Mouse (Mus musculus) layer of hippocampus, postnatal 14 days (tissue): ENCODE measurements around the gene Nin. TPM values are rescaled to one million over a fixed set of nuclear protein-coding genes. Genes with fewer than 3 reads are reported as not detected.

Source experiments
- DNase-seq, 2 experiments: peaks; one replicate each; pipeline ENCODE4 v3.0.0; 2021 to 2022; ENCODE audit warnings: low spot score in 2 of 2, mixed read lengths in 1 of 2
- total RNA-seq, 2 experiments: library from RNA; stranded (reverse); gene quantifications; 2 replicates each; pipeline ENCODE4 v1.2.3; 2021

Gene Nin
- total RNA-seq, 2 experiments from 2014 or later = 55.1 to 55.9 TPM

DNA sequence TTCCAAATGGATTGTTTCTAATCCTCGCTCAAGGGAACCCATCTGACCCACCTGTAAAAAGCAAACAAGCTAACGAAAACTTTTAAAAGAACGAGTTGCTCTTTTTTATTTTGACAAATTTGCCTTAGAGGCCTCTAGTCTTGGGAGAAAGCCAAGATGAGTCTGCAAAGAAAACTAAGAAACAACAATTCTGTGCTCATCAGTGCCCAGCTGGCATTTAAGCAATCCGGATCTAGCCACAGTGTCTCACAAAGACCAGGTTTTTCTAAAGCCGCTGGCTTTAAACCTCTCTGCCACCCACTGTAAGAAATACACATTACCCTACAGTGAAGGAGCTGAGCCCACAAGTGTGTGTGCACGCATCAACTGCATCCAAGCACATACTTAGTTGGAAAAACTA, 88.1 kb downstream of the Nin start:
- no peak for DNase-seq

- no peak for DNase-seq
Measured at GRCm38 (mm10) chr12:70023580-70023979, 89.9 kb downstream of the Nin start.

DNA sequence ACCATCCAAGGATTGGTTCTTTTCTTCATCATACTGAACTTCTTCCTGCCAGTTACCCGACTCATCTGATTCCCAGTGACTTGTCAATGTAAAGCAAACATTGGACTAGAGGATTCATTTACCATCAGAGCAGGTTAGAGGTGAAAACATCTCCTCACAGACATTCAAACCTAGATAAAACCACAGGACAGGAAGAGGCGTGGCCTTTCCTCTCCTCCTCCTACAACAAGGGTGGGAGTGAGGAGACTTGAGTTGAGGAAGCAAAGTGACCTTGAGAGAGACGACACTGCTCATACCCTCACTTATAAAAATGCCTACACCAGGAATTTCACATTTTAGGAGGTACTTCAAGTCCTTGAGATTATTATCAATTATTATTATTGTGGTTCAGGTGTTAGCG, 95.4 kb downstream of the Nin start:
- DNase-seq = no peak

DNA sequence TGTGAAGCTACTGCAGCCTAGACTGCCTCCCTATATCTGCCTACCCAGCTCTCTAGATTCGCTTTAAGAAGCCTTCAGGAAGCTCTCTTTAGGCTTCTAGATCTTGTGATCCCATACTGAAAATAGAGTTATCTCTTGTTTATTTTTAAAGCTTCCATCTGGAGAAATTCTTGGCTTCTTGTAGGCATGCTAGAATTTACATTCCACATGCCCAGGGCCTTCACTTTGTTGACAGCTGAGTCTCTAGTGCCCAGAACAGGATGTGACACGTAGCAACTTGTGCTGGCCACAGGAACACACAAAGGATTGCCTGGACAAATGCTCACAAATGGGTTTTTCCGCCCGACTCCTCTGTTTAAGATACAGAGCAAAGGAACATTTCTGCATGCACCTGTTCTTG, 97.6 kb downstream of the Nin start:
- no peak for DNase-seq

DNA sequence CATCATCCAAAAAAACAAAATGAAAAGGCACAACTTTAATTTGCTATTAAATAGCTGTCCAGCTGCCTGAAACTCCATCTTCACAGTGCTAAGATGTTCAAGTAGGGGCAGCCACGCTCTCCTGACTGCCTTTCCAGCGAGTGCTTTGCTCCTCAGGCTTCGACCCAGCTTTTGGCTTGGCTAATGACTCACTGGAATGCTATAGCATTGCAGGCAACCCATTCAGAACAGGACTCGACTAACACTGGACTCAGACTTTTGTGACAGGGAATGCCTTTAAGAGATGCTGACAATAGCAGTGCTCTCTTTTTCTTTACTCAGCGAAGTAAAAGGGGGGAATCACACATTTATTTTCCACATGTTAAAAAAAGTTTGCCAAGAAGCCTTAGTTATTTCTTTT, 101.8 kb downstream of the Nin start:
- no peak for DNase-seq

- DNase-seq = no peak
Measured at GRCm38 (mm10) chr12:70010356-70010755, 103.2 kb downstream of the Nin start.

- no peak for DNase-seq
Measured at GRCm38 (mm10) chr12:70005103-70005502, 108.4 kb downstream of the Nin start.

- no peak for DNase-seq
Measured at GRCm38 (mm10) chr12:69998186-69998983, 115.1 kb downstream of the Nin start.

GRCm38 (mm10) chr12:69995382-69995781, 118.1 kb downstream of the Nin start:
- DNase-seq = no peak

GRCm38 (mm10) chr12:69986786-69987497, 126.6 kb downstream of the Nin start, which contains the start of gene Sav1:
TSS of gene Sav1 (minus strand) at chr12:69987002.
- peak; percentile 84 for DNase-seq

GRCm38 (mm10) chr12:69986241-69986762, 127.2 kb downstream of the Nin start:
- no peak for DNase-seq

GRCm38 (mm10) chr12:69985546-69985945, 128.0 kb downstream of the Nin start:
- no peak for DNase-seq

GRCm38 (mm10) chr12:69982874-69983273, 130.6 kb downstream of the Nin start:
- DNase-seq = no peak

DNA sequence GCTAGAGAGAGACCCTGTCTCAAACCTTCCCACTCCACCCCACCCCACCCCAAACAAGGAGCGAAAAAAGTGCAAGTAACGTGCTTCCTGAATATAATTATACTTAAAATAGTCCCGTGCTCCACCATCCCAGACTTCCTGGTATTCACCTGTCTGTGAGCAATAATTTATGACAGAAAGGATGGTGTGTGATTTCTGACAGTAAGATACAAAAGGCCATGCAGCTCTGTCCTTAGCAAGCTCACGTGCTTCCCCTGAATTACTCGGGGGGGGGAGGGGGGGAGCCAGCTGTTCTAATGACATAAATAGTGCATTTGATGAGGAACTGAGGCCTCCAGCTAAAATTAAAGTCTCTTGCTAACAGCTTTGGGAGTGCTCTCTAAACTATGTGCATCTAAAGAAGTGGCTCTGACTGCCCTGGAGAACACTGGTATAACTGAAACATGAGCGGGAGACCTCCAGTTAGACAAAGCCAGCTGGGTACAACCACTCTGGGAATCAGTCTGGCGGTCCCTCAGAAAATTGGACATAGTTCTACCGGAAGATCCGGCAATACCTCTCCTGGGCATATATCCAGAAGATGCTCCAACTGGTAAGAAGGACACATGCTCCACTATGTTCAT, 136.0 kb downstream of the Nin start:
- no peak for DNase-seq

DNA sequence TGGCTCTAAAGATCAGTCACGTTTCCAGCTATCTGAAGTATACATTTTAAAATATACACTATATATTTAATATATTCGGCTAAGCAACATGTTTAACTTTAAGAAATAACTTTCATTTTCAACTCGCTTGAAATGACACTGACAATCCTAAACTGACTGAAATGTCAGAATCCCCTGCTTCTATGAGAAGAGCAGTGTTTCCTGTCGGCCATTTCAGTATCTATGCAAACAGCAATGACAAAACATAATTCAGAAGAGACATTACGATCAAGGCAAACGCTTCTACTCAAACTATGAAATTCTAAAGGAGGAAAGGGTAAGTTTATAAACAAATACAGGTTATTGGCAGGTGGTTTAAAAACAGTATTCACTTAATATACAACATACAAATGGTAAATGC, 136.8 kb downstream of the Nin start:
- no peak for DNase-seq

DNA sequence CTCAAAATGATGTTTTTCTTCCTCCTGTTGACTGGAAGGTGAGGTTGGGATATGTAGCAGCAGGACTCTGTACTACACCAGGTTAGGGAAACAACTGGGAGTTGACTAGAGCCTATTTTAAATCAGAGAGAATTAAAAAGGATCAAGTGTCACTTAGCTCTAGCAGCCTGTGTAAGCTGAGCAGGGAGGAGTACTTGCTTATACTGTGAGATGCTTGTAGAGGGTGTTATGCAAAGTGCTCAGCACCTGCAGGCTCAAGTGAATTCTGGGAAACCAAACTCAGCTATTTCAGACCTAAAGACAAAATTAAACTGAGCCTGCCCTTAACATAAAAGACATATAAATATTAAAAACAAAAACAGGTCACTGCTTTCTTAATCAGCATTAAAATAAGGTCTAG, 139.9 kb downstream of the Nin start:
- no peak for DNase-seq

GRCm38 (mm10) chr12:69968154-69968553, 145.4 kb downstream of the Nin start:
- DNase-seq = no peak

- no peak for DNase-seq
Measured at GRCm38 (mm10) chr12:69967112-69967511, 146.4 kb downstream of the Nin start.

DNA sequence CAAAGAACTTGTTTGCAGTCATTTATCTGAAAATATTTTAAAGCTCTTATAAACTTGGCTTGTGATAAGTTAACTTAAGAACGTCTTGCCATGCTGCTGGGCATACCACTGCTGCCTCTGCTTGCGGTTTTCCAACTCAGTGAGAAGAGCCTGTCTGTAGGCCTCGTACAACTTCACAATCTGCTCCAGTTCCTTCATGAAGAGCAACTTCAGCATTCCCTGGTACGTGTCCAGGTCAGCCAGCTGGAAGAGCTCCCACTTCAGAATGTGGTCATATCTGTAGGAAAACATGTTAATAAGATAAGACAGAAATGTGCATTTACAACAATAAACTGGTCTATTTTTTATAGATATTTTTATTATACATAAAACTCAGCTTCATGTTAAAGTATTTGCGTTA, 147.4 kb downstream of the Nin start:
- DNase-seq = no peak

DNA sequence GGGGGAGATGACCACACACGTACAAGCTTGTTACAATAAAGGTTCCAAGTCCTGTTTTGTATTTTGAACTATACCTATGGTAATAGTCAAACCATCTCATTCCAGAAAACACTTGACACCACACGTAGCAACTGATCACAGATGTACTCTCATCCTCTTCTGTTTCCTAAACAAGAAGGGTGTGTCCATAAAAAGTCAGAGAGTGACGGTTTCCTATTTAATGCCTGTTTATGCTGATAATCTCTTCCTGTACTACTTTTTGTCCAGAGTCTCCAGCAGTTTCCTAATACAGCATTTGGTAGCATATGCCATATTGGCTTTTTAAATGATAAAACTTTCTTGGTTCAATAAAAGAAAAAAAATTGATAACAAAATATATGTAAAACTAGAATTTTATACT, 147.9 kb downstream of the Nin start:
- no peak for DNase-seq

DNA sequence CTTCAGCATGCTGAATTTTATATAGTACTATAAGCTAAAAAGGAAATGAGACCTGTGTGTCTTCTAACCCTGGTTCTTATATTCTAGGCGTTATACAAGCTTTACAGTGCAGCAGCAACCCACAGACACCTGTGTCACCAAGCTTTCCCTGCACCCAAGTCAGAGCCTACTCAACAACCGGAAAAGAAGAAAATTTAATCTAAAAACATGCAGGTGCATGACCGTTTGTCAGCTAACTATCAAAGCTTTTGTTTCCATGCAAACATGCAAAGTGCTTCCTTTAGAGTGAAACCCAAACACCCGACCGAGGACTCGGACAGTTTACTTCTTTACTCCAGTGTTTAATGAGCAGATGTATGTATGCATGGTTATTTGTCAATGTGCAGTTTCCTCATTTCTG, 150.4 kb downstream of the Nin start:
- no peak for DNase-seq

DNA sequence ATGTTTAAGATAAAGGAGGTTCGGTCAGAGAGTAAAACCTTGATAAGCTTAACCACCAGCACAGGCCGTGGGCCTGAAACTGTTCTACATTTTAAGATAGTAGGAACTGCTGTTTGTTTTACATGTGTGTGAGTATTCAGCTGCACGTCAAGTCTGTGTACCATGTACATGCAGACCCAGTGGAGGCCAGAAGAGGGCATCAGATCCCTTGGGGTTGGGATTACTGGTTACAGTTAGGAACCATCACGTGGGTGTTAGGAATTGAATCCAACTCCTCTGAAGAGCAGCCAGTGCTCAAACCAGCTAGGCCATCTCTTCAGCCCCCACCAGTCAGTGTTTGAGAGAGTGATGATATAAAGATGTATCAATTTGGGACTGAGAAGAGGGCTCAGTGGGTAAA, 151.0 kb downstream of the Nin start:
- peak; percentile 35 to 60 for DNase-seq
